ENCODE assay signal across 11 mouse cellular contexts in the genomic region with DNA sequence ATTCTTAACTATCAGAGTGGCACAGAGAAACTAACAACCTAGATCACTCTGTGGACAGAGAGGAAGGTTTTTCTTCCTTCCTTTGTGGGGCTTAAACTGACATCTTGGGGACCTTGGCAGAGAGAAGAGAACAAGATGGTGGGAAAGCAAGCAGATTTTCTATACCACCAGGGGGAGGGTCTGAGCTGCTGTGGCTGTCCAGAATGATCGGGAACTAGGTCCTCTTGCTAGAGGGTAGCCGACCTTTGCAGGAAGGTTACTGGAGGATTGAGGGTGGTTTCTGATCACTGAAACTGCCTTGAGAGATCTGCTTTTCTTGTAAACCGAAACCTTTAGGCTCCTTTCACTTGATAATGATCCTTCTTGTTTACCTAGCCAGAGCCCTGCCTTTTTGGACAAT. TPM values are rescaled to one million over a fixed set of nuclear protein-coding genes. Genes with fewer than 3 reads are reported as not detected.
DNase-seq lines count a peak whose midpoint lies in the region; ATAC-seq and TF ChIP-seq lines count a peak whose summit lies in the region.
"Had no signal": no experiment of that assay in that cellular context is flagged by ENCODE, and none has a peak within 500 bp of the region (broad histone marks: within the 10 kb centered on the region; RNA-seq: fewer than 3 reads in every experiment).

No protein-coding gene starts in this region.

- no peak overlapping the region for H3K4me3 ChIP-seq in kidney, postnatal 0 days (replicated peaks; ENCODE audit: low read depth, low read length)
- no peak overlapping the region for H3K4me3 ChIP-seq in kidney, embryonic 16.5 days (ENCODE audit: low read length)
- H3K4me3 ChIP-seq in CH12.LX (replicated peaks in 1 of 3; ENCODE audit: low read depth in 2 of 3, low read length in 2 of 3, poor library complexity in 1 of 3) = no peak overlapping the region
- no peak overlapping the region for H3K4me3 ChIP-seq in intestine, postnatal 0 days (ENCODE audit: low read depth, low read length)
- H3K4me3 ChIP-seq: kidney, embryonic 15.5 days had no signal

- TF ChIP-seq EP300 in CH12.LX (IDR thresholded peaks at IDR 0.05; ENCODE audit: low read length) = no peak

- H3K4me1 ChIP-seq in kidney, postnatal 0 days (replicated peaks; ENCODE audit: insufficient read depth, low read length) = no peaks in the 10 kb centered on the region
- H3K4me1 ChIP-seq in kidney, embryonic 16.5 days (ENCODE audit: insufficient read depth, low read length) = peaks cover 4% of the 10 kb centered on the region; the same call in 1 of the 2 replicates
- peaks cover 2 to 5% of the 10 kb centered on the region in 2 experiments; a peak in 2 of 4 replicates for H3K4me1 ChIP-seq in CH12.LX (ENCODE audit: control insufficient read depth in 1 of 2, insufficient read depth in 2 of 2)
- peaks cover 10% of the 10 kb centered on the region; the same call in 1 of the 2 replicates for H3K4me1 ChIP-seq in intestine, postnatal 0 days (replicated peaks; ENCODE audit: control insufficient read depth, insufficient read depth, low read length)

- TF ChIP-seq POLR2A in CH12.LX (IDR thresholded peaks at IDR 0.05; ENCODE audit: low read depth, low read length) = no peak

- no peaks in the 10 kb centered on the region for H3K36me3 ChIP-seq in kidney, postnatal 0 days (ENCODE audit: insufficient read depth, low read length)
- H3K36me3 ChIP-seq in kidney, embryonic 16.5 days (ENCODE audit: insufficient read depth, low read length) = no peaks in the 10 kb centered on the region
- peaks cover 0 to 7% of the 10 kb centered on the region in 2 experiments for H3K36me3 ChIP-seq in CH12.LX (replicated peaks in 1 of 2; ENCODE audit: control insufficient read depth in 1 of 2, insufficient read depth in 1 of 2, low read length in 1 of 2)
- H3K36me3 ChIP-seq in intestine, postnatal 0 days (ENCODE audit: control insufficient read depth, insufficient read depth) = no peaks in the 10 kb centered on the region
- H3K36me3 ChIP-seq: kidney, embryonic 15.5 days had no signal

- H3K9me3 ChIP-seq in kidney, postnatal 0 days (replicated peaks; ENCODE audit: low read length) = no peaks in the 10 kb centered on the region
- H3K9me3 ChIP-seq in kidney, embryonic 16.5 days (ENCODE audit: low read length) = no peaks in the 10 kb centered on the region
- no peaks in the 10 kb centered on the region for H3K9me3 ChIP-seq in CH12.LX (replicated peaks; ENCODE audit: low read length)
- no peaks in the 10 kb centered on the region for H3K9me3 ChIP-seq in intestine, postnatal 0 days (ENCODE audit: control insufficient read depth)
- H3K9me3 ChIP-seq: kidney, embryonic 15.5 days had no signal

- peak; percentile 41 for DNase-seq in kidney, postnatal 0 days (ENCODE audit: low spot score)
- DNase-seq in 416B (ENCODE audit: low read depth) = peak; percentile 65
- DNase-seq in CH12.LX (ENCODE audit: extremely low read depth) = no peak
- no peak for DNase-seq in left cerebral cortex, postnatal 14 days (ENCODE audit: low spot score in 2 of 2)
- DNase-seq in gastrocnemius, postnatal 25 days = no peak

- no peak overlapping the region for H3K9ac ChIP-seq in kidney, postnatal 0 days (ENCODE audit: low read depth, low read length)
- H3K9ac ChIP-seq in kidney, embryonic 16.5 days (replicated peaks; ENCODE audit: low read length) = no peak overlapping the region
- no peak overlapping the region for H3K9ac ChIP-seq in CH12.LX (ENCODE audit: insufficient read depth, low read depth)
- no peak overlapping the region for H3K9ac ChIP-seq in intestine, postnatal 0 days (ENCODE audit: low read depth, low read length)
- H3K9ac ChIP-seq: kidney, embryonic 15.5 days had no signal

- ATAC-seq in kidney, postnatal 0 days (replicated peaks; ENCODE audit: low FRiP score, low read depth) = no peak
- ATAC-seq in kidney, embryonic 16.5 days (ENCODE audit: low FRiP score, low TSS enrichment) = no peak
- no peak for ATAC-seq in intestine, postnatal 0 days
- no peak for ATAC-seq in erythroid progenitor cell, adult 5-6 weeks (replicated peaks; ENCODE audit: low FRiP score, poor library complexity, severe bottlenecking)

- in situ Hi-C loops in CH12.LX (cut with MboI; ENCODE audit: low pct_ligation_motif_present, low pct_unique_long_range_greater_than_20kb, low sequenced_read_pairs) = no loop called here

- H3K27ac ChIP-seq in kidney, postnatal 0 days = no peak overlapping the region
- H3K27ac ChIP-seq in kidney, embryonic 16.5 days (ENCODE audit: low read length) = no peak overlapping the region
- no peak overlapping the region for H3K27ac ChIP-seq in CH12.LX (ENCODE audit: insufficient read depth, low read depth)
- no peak overlapping the region for H3K27ac ChIP-seq in intestine, postnatal 0 days (ENCODE audit: low read depth, low read length)
- H3K27ac ChIP-seq: kidney, embryonic 15.5 days; macrophage had no signal

- H3K27me3 ChIP-seq in kidney, postnatal 0 days (ENCODE audit: insufficient read depth, low read length) = no peaks in the 10 kb centered on the region
- H3K27me3 ChIP-seq in kidney, embryonic 16.5 days (ENCODE audit: insufficient read depth, low read length) = no peaks in the 10 kb centered on the region
- peaks cover 3% of the 10 kb centered on the region for H3K27me3 ChIP-seq in CH12.LX (replicated peaks)
- no peaks in the 10 kb centered on the region for H3K27me3 ChIP-seq in intestine, postnatal 0 days (replicated peaks; ENCODE audit: control insufficient read depth, insufficient read depth, low read length)
- H3K27me3 ChIP-seq: kidney, embryonic 15.5 days had no signal

- intact Hi-C loops in left cerebral cortex, postnatal 14 days (cut with DNase I) = no loop called here

- TF ChIP-seq RAD21 in CH12.LX (IDR thresholded peaks at IDR 0.05; ENCODE audit: low read depth, low read length) = peak; percentile 42

- WGBS in kidney, postnatal 0 days = 15% methylated on average over 3 of the region's 3 CpGs
- 14% methylated on average over 3 of the region's 3 CpGs for WGBS in kidney, embryonic 16.5 days
- WGBS in intestine, postnatal 0 days = 5% methylated on average over 3 of the region's 3 CpGs

- dilution Hi-C loops in CH12.LX (cut with MboI; ENCODE audit: extremely low pct_ligation_motif_present, extremely low pct_unique_long_range_greater_than_20kb, low sequenced_read_pairs) = no loop called here

- peak; percentile 68 for TF ChIP-seq CTCF in kidney, postnatal 0 days (IDR thresholded peaks at IDR 0.05; ENCODE audit: low read depth)
- TF ChIP-seq CTCF in CH12.LX (conservative IDR thresholded peaks at IDR 0.05 in 1 of 2, IDR thresholded peaks at IDR 0.05 in 1 of 2; ENCODE audit: low read depth in 2 of 2, low read length in 2 of 2) = peak in 1 of 2 experiments; percentile 63; a peak in 2 of 4 replicates
- peak; percentile 71 for TF ChIP-seq CTCF in intestine, postnatal 0 days (IDR thresholded peaks at IDR 0.05; ENCODE audit: low read depth)

- no peak overlapping the region for H3K4me2 ChIP-seq in kidney, postnatal 0 days (ENCODE audit: low read length)
- H3K4me2 ChIP-seq in kidney, embryonic 16.5 days (replicated peaks; ENCODE audit: low read depth, low read length) = no peak overlapping the region
- peak overlapping the region; percentile 16; the same call in 1 of the 2 replicates for H3K4me2 ChIP-seq in CH12.LX (ENCODE audit: insufficient read depth, low read depth, poor library complexity, severe bottlenecking)
- no peak overlapping the region for H3K4me2 ChIP-seq in intestine, postnatal 0 days (replicated peaks; ENCODE audit: low read depth)
- H3K4me2 ChIP-seq: kidney, embryonic 15.5 days had no signal

- H3K79me2 ChIP-seq in CH12.LX (replicated peaks; ENCODE audit: control insufficient read depth, extremely low read depth, insufficient read depth, poor library complexity, severe bottlenecking) = no peaks in the 10 kb centered on the region

RNA-seq across cellular contexts. Expression of a gene that starts 9.3 kb away (rescaled TPM):
- polyA plus RNA-seq in kidney, postnatal 0 days (2015; fragmentation: Nextera tagmentation; extraction: Ambion mirVana) = 210 and 216 TPM in 2 replicates
- 194 and 206 TPM in 2 replicates for polyA plus RNA-seq in kidney, embryonic 16.5 days (2015; fragmentation: Nextera tagmentation; extraction: Ambion mirVana)
- total RNA-seq in CH12.LX (2012; rRNA removed) (20.7 and 21.7 TPM in 2 replicates), CH12.LX (2014; rRNA removed) (24.2 and 25.3 TPM in 2 replicates)
- 18.9 and 20.3 TPM in 2 replicates for polyA plus RNA-seq in CH12.LX (2012; ENCODE audit: insufficient read length, low read depth)
- polyA plus RNA-seq in intestine, postnatal 0 days (2015; fragmentation: Nextera tagmentation; extraction: Ambion mirVana) = 200 and 201 TPM in 2 replicates
- total RNA-seq in erythroid progenitor cell, adult 5-6 weeks (2015; ENCODE audit: low replicate concordance) = 62.5 and 73.9 TPM in 2 replicates
- 34.0 and 59.3 TPM in 2 replicates for total RNA-seq in erythroid progenitor cell, adult 5-6 weeks (2017; ENCODE audit: low replicate concordance)
- total RNA-seq in left cerebral cortex, postnatal 14 days (2021) = 10 to 100 TPM; 74.0 to 75.1 TPM
- 10 to 100 TPM; 26.1 to 29.1 TPM for total RNA-seq in gastrocnemius, postnatal 25 days (2021)

RNA-seq across cellular contexts. Expression of a gene that starts 33.7 kb away (rescaled TPM):
- 313 and 335 TPM in 2 replicates for polyA plus RNA-seq in kidney, postnatal 0 days (2015; fragmentation: Nextera tagmentation; extraction: Ambion mirVana)
- polyA plus RNA-seq in kidney, embryonic 16.5 days (2015; fragmentation: Nextera tagmentation; extraction: Ambion mirVana) = 365 and 369 TPM in 2 replicates
- total RNA-seq in CH12.LX (2012; rRNA removed) (54.4 and 57.2 TPM in 2 replicates), CH12.LX (2014; rRNA removed) (81.2 TPM in 2 replicates)
- 87.9 and 130 TPM in 2 replicates for polyA plus RNA-seq in CH12.LX (2012; ENCODE audit: insufficient read length, low read depth)
- 256 and 269 TPM in 2 replicates for polyA plus RNA-seq in intestine, postnatal 0 days (2015; fragmentation: Nextera tagmentation; extraction: Ambion mirVana)
- 9.2 and 14.8 TPM in 2 replicates for total RNA-seq in erythroid progenitor cell, adult 5-6 weeks (2015; ENCODE audit: low replicate concordance)
- 21.1 and 33.6 TPM in 2 replicates for total RNA-seq in erythroid progenitor cell, adult 5-6 weeks (2017; ENCODE audit: low replicate concordance)
- 100 to 1,000 TPM; 129 to 135 TPM for total RNA-seq in left cerebral cortex, postnatal 14 days (2021)
- 10 to 100 TPM; 32.8 to 36.7 TPM for total RNA-seq in gastrocnemius, postnatal 25 days (2021)

RNA-seq across cellular contexts. Expression of a gene that starts 33.8 kb away (rescaled TPM):
- 13.1 and 15.2 TPM in 2 replicates for polyA plus RNA-seq in kidney, postnatal 0 days (2015; fragmentation: Nextera tagmentation; extraction: Ambion mirVana)
- 2.2 TPM in 1 of 2 replicates, not detected in the other for polyA plus RNA-seq in kidney, embryonic 16.5 days (2015; fragmentation: Nextera tagmentation; extraction: Ambion mirVana)
- total RNA-seq in CH12.LX (2012; rRNA removed) (0.55 TPM in 1 of 2 replicates, not detected in the other), CH12.LX (2014; rRNA removed) (1.1 TPM in 1 of 2 replicates, not detected in the other)
- polyA plus RNA-seq in CH12.LX (2012; ENCODE audit: insufficient read length, low read depth) = 26.9 and 54.0 TPM in 2 replicates
- polyA plus RNA-seq in intestine, postnatal 0 days (2015; fragmentation: Nextera tagmentation; extraction: Ambion mirVana) = 18.9 TPM in 2 replicates
- not detected in 2 replicates for total RNA-seq in erythroid progenitor cell, adult 5-6 weeks (2015; ENCODE audit: low replicate concordance)
- not detected in 2 replicates for total RNA-seq in erythroid progenitor cell, adult 5-6 weeks (2017; ENCODE audit: low replicate concordance)
- 10 to 100 TPM in 1 of 2 experiments, 1 to 10 TPM in 1; 6.7 to 15.7 TPM for total RNA-seq in left cerebral cortex, postnatal 14 days (2021)
- 1 to 10 TPM; 6.5 to 7.4 TPM for total RNA-seq in gastrocnemius, postnatal 25 days (2021)
- polyA plus RNA-seq: heart, embryonic 14.5 days had no signal

RNA-seq across cellular contexts. Expression of a gene that starts 42.2 kb away (rescaled TPM):
- 1.4 and 1.6 TPM in 2 replicates for polyA plus RNA-seq in kidney, postnatal 0 days (2015; fragmentation: Nextera tagmentation; extraction: Ambion mirVana)
- 1.6 and 1.7 TPM in 2 replicates for polyA plus RNA-seq in kidney, embryonic 16.5 days (2015; fragmentation: Nextera tagmentation; extraction: Ambion mirVana)
- total RNA-seq in CH12.LX (2012; rRNA removed) (32.2 and 32.6 TPM in 2 replicates), CH12.LX (2014; rRNA removed) (40.2 and 40.3 TPM in 2 replicates)
- polyA plus RNA-seq in CH12.LX (2012; ENCODE audit: insufficient read length, low read depth) = 52.2 and 54.1 TPM in 2 replicates
- 1.7 and 2.1 TPM in 2 replicates for polyA plus RNA-seq in intestine, postnatal 0 days (2015; fragmentation: Nextera tagmentation; extraction: Ambion mirVana)
- 36.4 and 37.3 TPM in 2 replicates for total RNA-seq in erythroid progenitor cell, adult 5-6 weeks (2015; ENCODE audit: low replicate concordance)
- 20.9 and 29.3 TPM in 2 replicates for total RNA-seq in erythroid progenitor cell, adult 5-6 weeks (2017; ENCODE audit: low replicate concordance)
- 1 to 10 TPM; 3.1 to 3.2 TPM for total RNA-seq in left cerebral cortex, postnatal 14 days (2021)
- 1 to 10 TPM; 1.3 to 1.8 TPM for total RNA-seq in gastrocnemius, postnatal 25 days (2021)

RNA-seq across cellular contexts. Expression of a gene that starts 49.9 kb away (rescaled TPM):
- polyA plus RNA-seq in kidney, postnatal 0 days (2015; fragmentation: Nextera tagmentation; extraction: Ambion mirVana) = 51.4 and 53.5 TPM in 2 replicates
- 78.8 and 90.2 TPM in 2 replicates for polyA plus RNA-seq in kidney, embryonic 16.5 days (2015; fragmentation: Nextera tagmentation; extraction: Ambion mirVana)
- total RNA-seq in CH12.LX (2012; rRNA removed) = 28.7 and 41.2 TPM in 2 replicates
- 32.6 and 40.8 TPM in 2 replicates for total RNA-seq in CH12.LX (2014; rRNA removed)
- polyA plus RNA-seq in CH12.LX (2012; ENCODE audit: insufficient read length, low read depth) = 59.4 and 72.2 TPM in 2 replicates
- polyA plus RNA-seq in intestine, postnatal 0 days (2015; fragmentation: Nextera tagmentation; extraction: Ambion mirVana) = 36.4 and 37.8 TPM in 2 replicates
- total RNA-seq in erythroid progenitor cell, adult 5-6 weeks (2015; ENCODE audit: low replicate concordance) = 6.8 and 9.6 TPM in 2 replicates
- 10.4 and 11.3 TPM in 2 replicates for total RNA-seq in erythroid progenitor cell, adult 5-6 weeks (2017; ENCODE audit: low replicate concordance)
- total RNA-seq in left cerebral cortex, postnatal 14 days (2021) = 10 to 100 TPM; 36.3 to 41.6 TPM
- total RNA-seq in gastrocnemius, postnatal 25 days (2021) = 10 to 100 TPM; 81.7 to 84.9 TPM

Comparison
In these comparisons a context has a peak if more than half of its experiments do, and no peak if none do; other contexts are left out.
1. DNase-seq: peak in kidney, postnatal 0 days (single experiment) and 416B (single experiment); none in CH12.LX (single experiment), left cerebral cortex, postnatal 14 days (0 of 2) and gastrocnemius, postnatal 25 days (single experiment).